Mouse (Mus musculus) T-helper 17 cell (primary cell): ENCODE results near the gene D930007J09Rik.

Experiments used
- in situ Hi-C, 2 experiments: fragments of 300-600 bp; cut with MboI, MseI; formaldehyde crosslinking; loops; 1 replicate in 1 of 2; 2 replicates in 1 of 2; pipeline ENCODE4 v1.15.1; 2025; ENCODE audit warnings: high pct_unique_total_duplicates in 2 of 2

D930007J09Rik gene

GRCm38 (mm10) chr13:32821671-32822070, 19.0 kb upstream of the D930007J09Rik start:
- in situ Hi-C loops = no loop called here

- in situ Hi-C loops = no loop called here
Observed at GRCm38 (mm10) chr13:32819926-32820325, 17.3 kb upstream of the D930007J09Rik start.

- in situ Hi-C loops = no loop called here
Observed at GRCm38 (mm10) chr13:32819241-32819640, 16.6 kb upstream of the D930007J09Rik start.

GRCm38 (mm10) chr13:32807624-32808023, 5.0 kb upstream of the D930007J09Rik start:
- in situ Hi-C loops = no loop called here

GRCm38 (mm10) chr13:32806820-32807219, 4.2 kb upstream of the D930007J09Rik start:
- in situ Hi-C loops = no loop called here

GRCm38 (mm10) chr13:32803701-32804345, 1.2 kb upstream of the D930007J09Rik start:
- in situ Hi-C loops = loop anchor here in 1 of 2 experiments (5.0 kb wide), 1 partner anchor 467 kb away; the partner anchor contains the start of gene Gmds

GRCm38 (mm10) chr13:32801693-32802221, 892 bp downstream of the D930007J09Rik start, which contains the start of gene Wrnip1:
Gene Wrnip1 (plus strand): TSS chr13:32802038.
- in situ Hi-C loops = loop anchor here in 1 of 2 experiments (5.0 kb wide), 1 partner anchor 464 kb away; the partner anchor contains the start of gene Gmds

GRCm38 (mm10) chr13:32800859-32801258, 1.8 kb downstream of the D930007J09Rik start:
- in situ Hi-C loops = loop anchor here in 1 of 2 experiments (5.0 kb wide), 1 partner anchor 464 kb away; the partner anchor contains the start of gene Gmds

GRCm38 (mm10) chr13:32799131-32799530, 3.5 kb downstream of the D930007J09Rik start:
- in situ Hi-C loops = no loop called here

- in situ Hi-C loops = no loop called here
Observed at GRCm38 (mm10) chr13:32797085-32797484, 5.6 kb downstream of the D930007J09Rik start.

- in situ Hi-C loops = no loop called here
Observed at GRCm38 (mm10) chr13:32795166-32795565, 7.5 kb downstream of the D930007J09Rik start.

- in situ Hi-C loops = no loop called here
Observed at GRCm38 (mm10) chr13:32794619-32795018, 8.0 kb downstream of the D930007J09Rik start.

- in situ Hi-C loops = no loop called here
Observed at GRCm38 (mm10) chr13:32789781-32790180, 12.9 kb downstream of the D930007J09Rik start.

GRCm38 (mm10) chr13:32787584-32787983, 15.1 kb downstream of the D930007J09Rik start:
- in situ Hi-C loops = no loop called here

- in situ Hi-C loops = no loop called here
Observed at GRCm38 (mm10) chr13:32783816-32784215, 18.8 kb downstream of the D930007J09Rik start, which contains the start of gene Mylk4. Gene Mylk4 (minus strand): TSS chr13:32783954.

GRCm38 (mm10) chr13:32783055-32783454, 19.6 kb downstream of the D930007J09Rik start:
- in situ Hi-C loops = no loop called here

GRCm38 (mm10) chr13:32778861-32779260, 23.8 kb downstream of the D930007J09Rik start:
- in situ Hi-C loops = no loop called here

GRCm38 (mm10) chr13:32776350-32776749, 26.3 kb downstream of the D930007J09Rik start:
- in situ Hi-C loops = no loop called here

GRCm38 (mm10) chr13:32775889-32776288, 26.8 kb downstream of the D930007J09Rik start:
- in situ Hi-C loops = no loop called here

- in situ Hi-C loops = no loop called here
Observed at GRCm38 (mm10) chr13:32769960-32770359, 32.7 kb downstream of the D930007J09Rik start.

- in situ Hi-C loops = no loop called here
Observed at GRCm38 (mm10) chr13:32768104-32768503, 34.5 kb downstream of the D930007J09Rik start.

GRCm38 (mm10) chr13:32764448-32764847, 38.2 kb downstream of the D930007J09Rik start:
- in situ Hi-C loops = no loop called here

- in situ Hi-C loops = no loop called here
Observed at GRCm38 (mm10) chr13:32763141-32763540, 39.5 kb downstream of the D930007J09Rik start.
